Mouse (Mus musculus) naive thymus-derived CD4-positive, alpha-beta T cell, adult 2 months (primary cell): Measurements from ENCODE around the gene Glp2r.

ENCODE experiments used
- DNase-seq: peaks from one replicate; pipeline ENCODE4 v3.0.0-alpha.2; 2011; ENCODE audit warnings: low read depth

Glp2r gene

GRCm38 (mm10) chr11:67771053-67771452 is at the start of gene Glp2r:
Gene Glp2r, minus strand, starts transcription at chr11:67771153.
- DNase-seq, result no peak

- no peak for DNase-seq
These were observed 49.3 kb upstream of the Glp2r start for GRCm38 (mm10) chr11:67820221-67820620.

GRCm38 (mm10) chr11:67819604-67820003 is 48.7 kb upstream of the Glp2r start:
- DNase-seq, result no peak

GRCm38 (mm10) chr11:67811535-67811934 is 40.6 kb upstream of the Glp2r start:
- no peak for DNase-seq

GRCm38 (mm10) chr11:67808051-67808450 is 37.1 kb upstream of the Glp2r start:
- DNase-seq, result no peak

- no peak for DNase-seq
These were observed 36.1 kb upstream of the Glp2r start for GRCm38 (mm10) chr11:67806832-67807597.

GRCm38 (mm10) chr11:67805538-67805937 is 34.6 kb upstream of the Glp2r start:
- DNase-seq, result no peak

GRCm38 (mm10) chr11:67801169-67801568 is 30.2 kb upstream of the Glp2r start:
- DNase-seq, result no peak

- no peak for DNase-seq
These were observed 29.3 kb upstream of the Glp2r start for GRCm38 (mm10) chr11:67800130-67800723.

- no peak for DNase-seq
These were observed 27.0 kb upstream of the Glp2r start, which contains the start of gene Dhrs7c for GRCm38 (mm10) chr11:67797931-67798330. Gene Dhrs7c, plus strand, starts transcription at chr11:67798187.

- no peak for DNase-seq
These were observed 19.2 kb upstream of the Glp2r start for GRCm38 (mm10) chr11:67790182-67790581.

GRCm38 (mm10) chr11:67774379-67774778 is 3.4 kb upstream of the Glp2r start, which contains the start of gene Gsg1l2:
Gene Gsg1l2, plus strand, starts transcription at chr11:67774608.
- no peak for DNase-seq

- no peak for DNase-seq
These were observed 1.6 kb upstream of the Glp2r start for GRCm38 (mm10) chr11:67772577-67772976.

GRCm38 (mm10) chr11:67771691-67772090 is 738 bp upstream of the Glp2r start:
- DNase-seq, result no peak

GRCm38 (mm10) chr11:67757373-67758167 is 13.4 kb downstream of the Glp2r start:
- DNase-seq, result no peak

GRCm38 (mm10) chr11:67756287-67756686 is 14.7 kb downstream of the Glp2r start:
- no peak for DNase-seq

GRCm38 (mm10) chr11:67741569-67741968 is 29.4 kb downstream of the Glp2r start:
- DNase-seq, result no peak

- DNase-seq, result no peak
These were observed 32.0 kb downstream of the Glp2r start for GRCm38 (mm10) chr11:67738846-67739490.

GRCm38 (mm10) chr11:67738345-67738744 is 32.6 kb downstream of the Glp2r start:
- no peak for DNase-seq

GRCm38 (mm10) chr11:67734597-67734996 is 36.4 kb downstream of the Glp2r start:
- DNase-seq, result no peak

- DNase-seq, result no peak
These were observed 37.2 kb downstream of the Glp2r start for GRCm38 (mm10) chr11:67733726-67734125.

- DNase-seq, result no peak
These were observed 39.9 kb downstream of the Glp2r start for GRCm38 (mm10) chr11:67731056-67731455.
